Mouse (Mus musculus): Measurements from ENCODE around the gene Prc1.

Gene Prc1

DNA sequence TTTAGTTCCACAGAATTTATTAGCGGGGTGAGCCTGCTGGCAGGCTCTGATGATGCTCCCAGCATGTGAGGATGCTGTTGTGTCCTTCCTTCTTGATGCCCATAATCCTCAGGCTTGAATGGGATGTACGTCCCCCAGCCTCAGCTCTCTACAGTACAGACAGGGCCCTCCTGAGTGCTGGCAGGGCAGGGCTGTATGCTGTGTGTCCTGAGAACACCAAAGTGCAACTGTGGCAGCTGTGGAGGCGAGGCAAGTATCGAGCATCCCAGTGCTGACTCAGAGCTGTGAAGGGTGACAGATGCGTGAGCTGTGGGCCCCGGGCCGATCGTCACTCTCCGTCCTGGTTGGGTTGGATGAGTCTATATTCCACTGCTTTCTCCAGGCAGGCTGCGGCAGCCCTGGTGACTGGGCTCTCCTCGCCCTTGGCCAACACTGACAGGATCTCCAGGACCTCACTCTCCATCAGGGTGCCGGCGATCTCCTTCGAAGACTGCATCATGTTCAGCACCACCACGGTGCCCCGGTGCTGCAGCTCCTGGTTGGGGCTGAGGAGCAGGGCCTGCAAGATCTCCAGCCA lies 31.1 kb downstream of the Prc1 start:
- in situ Hi-C loops (cut with MboI; ENCODE audit: unreplicated experiment in 2 of 2) = no loop called here

DNA sequence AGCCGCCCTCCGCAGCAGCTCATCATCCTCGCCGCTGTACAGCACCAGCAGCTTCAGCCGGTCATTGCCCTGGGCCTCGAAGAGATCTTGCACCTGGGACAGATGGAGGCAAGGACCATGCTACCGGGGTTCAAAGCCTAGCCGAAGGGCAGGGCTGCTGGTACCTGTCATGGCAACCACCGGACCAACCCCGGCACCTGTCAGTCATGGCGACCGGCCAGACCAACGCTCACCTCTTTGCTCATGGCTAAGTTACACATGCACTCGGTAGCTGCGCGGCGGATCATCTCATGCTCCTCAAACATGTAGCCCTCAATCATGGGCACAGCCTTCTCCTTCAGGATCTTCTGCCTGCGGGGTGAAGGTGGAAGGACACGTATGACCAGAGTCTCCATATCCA lies 31.8 kb downstream of the Prc1 start:
- in situ Hi-C loops (cut with MboI; ENCODE audit: unreplicated experiment in 2 of 2) = no loop called here

DNA sequence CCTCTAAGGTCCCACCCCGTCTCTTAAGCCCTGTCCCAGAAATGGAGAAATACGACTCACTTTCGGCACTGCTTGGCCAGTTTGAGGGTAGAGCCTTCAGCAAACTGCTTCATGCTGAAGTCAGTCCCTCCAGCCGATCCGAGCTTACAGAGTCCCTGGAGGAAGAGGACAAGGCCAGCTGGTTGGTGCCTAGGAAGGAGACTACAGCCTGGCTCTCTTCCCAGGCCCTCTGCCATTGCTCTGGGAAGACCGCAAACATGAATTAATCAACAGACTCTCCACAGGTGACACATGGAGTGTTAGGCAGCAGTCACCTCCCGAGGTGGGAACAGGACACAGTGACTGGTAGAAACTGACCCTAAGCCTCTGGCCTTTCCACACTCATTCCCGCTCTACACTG lies 36.0 kb downstream of the Prc1 start:
- in situ Hi-C loops (cut with MboI; ENCODE audit: unreplicated experiment in 2 of 2) = no loop called here

DNA sequence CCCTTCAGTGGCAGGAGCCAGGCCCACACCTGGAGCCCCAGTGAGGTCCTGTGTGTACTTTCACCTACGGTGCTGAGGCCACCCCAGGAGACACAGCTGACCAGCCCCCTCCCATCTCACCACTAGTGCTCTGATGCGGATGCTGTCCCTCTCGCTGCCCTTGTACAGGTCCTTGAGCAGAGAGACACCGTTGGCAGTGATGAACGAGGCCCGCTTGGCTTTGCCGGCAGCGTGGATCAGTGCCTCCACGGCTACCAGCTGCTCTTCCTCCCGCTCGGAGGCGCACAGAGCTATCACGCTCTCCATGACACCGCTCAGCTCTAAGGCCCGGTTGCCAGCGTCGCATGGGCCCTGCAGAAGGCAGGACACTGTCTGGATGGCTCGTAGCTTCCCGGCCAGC lies 37.2 kb downstream of the Prc1 start:
- in situ Hi-C loops (cut with MboI; ENCODE audit: unreplicated experiment in 2 of 2) = no loop called here

DNA sequence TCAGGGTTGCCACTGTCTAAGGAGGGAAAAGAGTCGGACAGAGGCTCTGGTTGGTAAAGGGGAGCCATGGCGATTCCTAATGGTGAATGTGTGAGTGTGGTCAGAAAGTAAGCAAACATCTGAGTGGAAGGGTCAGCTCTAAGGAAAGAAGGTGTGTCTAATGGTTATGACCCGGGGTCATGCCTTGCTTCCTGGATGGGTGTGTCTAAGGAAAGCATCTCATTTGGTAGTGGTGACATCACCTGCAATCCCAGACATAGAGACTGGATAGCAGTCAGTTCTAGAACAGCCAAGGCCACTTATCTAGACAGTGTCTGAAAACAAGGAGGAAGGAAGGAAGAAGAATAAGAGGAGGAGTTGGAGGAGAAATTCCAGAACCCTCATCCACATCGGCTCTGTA lies 40.6 kb downstream of the Prc1 start:
- in situ Hi-C loops (cut with MboI; ENCODE audit: unreplicated experiment in 2 of 2) = no loop called here

DNA sequence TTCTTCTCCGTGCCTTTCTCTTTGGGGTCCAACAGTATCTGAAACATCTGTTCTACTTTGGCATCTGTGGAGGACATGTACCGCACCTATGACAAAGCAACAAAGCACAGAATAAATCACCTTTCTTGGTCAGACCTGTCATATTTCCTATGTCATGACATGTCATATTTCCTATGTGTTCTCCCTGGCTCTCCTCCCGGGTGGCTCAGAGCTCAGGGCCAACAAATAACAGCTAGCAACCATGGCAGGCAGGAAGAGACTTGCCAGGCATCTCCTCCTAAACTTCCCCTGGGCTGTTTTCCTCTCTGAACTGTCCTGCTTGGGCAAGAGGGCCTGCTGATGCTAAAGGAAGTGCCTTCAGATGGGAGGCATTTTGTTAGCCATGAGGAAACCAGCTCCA lies 42.7 kb downstream of the Prc1 start:
- in situ Hi-C loops (cut with MboI; ENCODE audit: unreplicated experiment in 2 of 2) = no loop called here

DNA sequence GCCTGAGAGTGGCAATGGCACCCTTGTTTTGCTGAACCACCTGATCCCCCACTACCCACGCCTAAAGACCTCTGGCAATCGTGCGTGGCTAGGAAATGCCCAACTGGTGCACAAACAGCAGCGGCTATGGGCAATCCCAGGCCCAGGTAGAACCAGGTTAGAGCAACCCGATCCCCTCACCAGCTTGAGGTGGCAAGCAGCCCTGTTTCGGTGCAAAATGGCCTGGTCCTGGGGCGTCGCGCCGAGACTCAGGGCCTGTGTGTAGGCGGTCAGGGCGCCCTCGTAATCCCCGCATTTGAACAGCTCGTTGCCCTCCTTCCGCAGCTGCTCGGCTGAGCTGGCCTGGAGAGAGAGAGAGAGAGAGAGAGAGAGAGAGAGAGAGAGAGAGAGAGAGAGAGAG lies 45.1 kb downstream of the Prc1 start:
- in situ Hi-C loops (cut with MboI; ENCODE audit: unreplicated experiment in 2 of 2) = no loop called here

DNA sequence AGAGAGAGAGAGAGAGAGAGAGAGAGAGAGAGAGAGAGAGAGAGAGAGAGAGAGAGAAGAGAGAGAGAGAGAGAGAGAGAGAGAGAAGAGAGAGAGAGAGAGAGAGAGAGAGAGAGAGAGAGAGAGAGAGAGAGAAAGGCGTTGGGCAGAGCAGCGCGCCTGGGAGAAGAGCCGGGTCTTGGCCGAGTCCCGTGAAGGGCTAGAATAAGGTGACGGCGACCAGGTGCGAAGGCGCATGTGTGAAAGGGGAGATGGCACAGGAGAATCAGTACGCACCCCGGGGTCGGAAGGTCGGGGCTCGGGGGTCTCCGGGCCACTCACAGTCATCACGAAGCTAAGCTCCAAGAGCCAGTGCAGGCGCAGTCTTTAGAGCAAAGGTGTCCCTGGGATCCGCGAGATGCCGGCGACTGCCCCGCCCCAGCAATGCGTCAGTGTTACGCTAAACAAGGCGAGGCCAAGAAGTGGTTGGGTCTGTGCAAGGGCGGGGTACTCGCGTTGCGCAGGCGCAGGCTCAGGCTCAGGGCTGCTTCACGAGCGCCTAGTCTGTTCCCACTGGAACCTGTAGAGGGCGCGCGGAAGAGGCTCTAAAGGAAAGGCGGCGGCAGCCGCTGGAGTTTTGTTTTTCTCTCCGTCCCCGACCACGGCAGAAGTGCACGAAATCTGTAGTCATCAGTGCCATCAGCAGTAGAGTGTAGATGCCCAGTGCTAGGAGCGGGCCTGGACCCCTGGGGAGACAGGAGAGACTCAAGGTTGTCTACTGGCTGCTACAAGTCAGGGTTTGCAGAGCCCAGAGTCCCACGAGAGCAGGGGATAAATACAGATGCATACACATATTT lies 45.8 kb downstream of the Prc1 start:
- in situ Hi-C loops (cut with MboI; ENCODE audit: unreplicated experiment in 2 of 2) = loop anchor here (5.0 kb wide), 1 partner anchor 37 kb away; no protein-coding TSS in a partner anchor

DNA sequence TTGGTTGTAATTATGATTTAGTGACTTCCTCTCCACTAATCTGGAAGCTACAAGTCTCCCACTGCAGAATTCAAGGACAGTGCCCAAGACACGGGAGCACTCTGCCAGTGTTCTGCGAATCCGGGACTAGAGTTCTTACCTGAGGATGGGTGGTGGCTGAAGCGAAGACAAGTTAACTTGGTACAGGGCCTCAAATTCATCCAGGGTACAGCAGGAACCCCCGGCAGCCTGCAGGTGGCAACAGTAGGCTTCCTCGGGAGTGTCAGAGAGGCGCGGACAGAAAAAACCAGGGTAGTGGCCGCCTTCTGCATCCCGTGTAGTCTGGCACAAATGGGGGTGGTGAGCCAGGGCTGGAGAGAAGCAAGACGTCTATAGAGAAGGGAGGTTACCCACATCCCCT lies 46.5 kb downstream of the Prc1 start, which contains the start of gene Unc45a:
Unc45a (minus strand) TSS at position 213 of the 400 bp plus-strand sequence.
- in situ Hi-C loops (cut with MboI; ENCODE audit: unreplicated experiment in 2 of 2) = loop anchor here (5.0 kb wide), 1 partner anchor 37 kb away; no protein-coding TSS in a partner anchor

DNA sequence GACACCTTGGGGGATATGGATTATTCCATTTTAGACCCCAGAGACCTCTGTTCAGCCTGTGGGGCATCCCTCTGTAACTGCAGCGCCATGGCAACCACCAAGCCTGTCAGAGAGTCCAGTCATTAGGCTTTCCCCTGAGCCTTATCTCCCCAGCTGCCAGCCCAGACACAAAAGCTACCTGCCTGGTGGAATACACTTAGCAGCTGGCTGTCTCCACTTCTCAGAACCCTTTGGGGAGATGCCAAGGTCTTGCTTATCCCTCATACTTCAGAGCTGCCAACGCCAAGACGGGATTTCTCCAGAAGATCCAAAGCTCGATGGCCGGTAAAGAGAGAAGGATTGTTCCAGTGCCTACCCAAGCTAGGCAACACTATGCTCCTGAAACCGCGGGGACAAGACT lies 47.5 kb downstream of the Prc1 start:
- in situ Hi-C loops (cut with MboI; ENCODE audit: unreplicated experiment in 2 of 2) = loop anchor here (5.0 kb wide), 1 partner anchor 36 kb away; no protein-coding TSS in a partner anchor

DNA sequence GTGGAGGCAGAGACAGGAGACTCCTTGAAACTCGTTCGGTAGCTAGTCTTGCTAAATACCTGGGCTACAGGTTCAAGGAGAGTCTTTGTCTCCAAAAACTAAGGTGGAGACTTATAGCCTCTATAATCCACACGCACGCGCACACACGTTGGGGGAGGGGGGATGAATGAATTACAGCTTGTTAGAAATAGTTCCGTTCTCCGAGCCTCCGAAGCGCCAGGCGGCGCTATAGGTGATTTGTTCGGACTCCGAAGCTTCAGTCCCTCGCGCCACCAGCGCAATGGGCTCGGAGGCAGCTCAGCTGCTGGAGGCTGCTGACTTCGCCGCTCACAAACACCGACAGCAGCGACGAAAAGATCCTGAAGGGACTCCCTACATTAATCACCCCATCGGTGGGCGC lies 48.6 kb downstream of the Prc1 start, which contains the start of gene Hddc3:
Hddc3 (plus strand) TSS at position 247 of the 400 bp plus-strand sequence.
- in situ Hi-C loops (cut with MboI; ENCODE audit: unreplicated experiment in 2 of 2) = loop anchor here (5.0 kb wide), 1 partner anchor 34 kb away; no protein-coding TSS in a partner anchor

DNA sequence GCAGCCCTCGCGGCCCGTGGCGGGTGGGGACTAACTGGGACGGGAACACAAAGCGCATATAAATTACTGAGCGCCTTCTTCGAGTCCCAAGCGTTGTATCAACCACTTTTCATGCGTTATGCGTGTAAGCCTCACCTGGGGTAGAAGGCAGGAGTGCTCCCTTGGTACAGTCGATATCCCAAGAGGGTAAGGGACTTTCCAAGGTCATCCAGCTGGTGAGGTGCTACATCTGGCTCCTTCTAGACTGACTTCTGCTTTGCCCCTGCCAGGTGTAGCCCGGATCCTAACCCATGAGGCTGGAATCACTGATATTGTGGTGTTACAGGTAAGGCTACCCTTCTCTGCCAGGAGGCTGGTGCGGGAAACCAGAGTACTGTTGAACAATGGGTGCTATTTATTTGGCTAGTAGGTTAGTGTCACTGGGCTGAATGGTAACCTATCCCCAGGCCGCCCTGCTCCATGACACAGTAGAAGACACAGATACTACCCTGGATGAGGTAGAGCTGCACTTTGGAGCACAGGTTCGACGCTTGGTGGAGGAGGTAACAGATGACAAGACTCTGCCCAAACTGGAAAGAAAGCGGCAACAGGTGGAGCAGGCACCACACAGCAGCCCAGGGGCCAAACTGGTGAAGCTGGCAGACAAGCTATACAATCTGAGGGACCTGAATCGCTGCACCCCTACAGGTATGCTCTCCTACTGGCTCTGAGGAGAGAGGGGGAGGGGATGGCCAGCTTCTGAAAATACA lies 49.2 kb downstream of the Prc1 start:
- in situ Hi-C loops (cut with MboI; ENCODE audit: unreplicated experiment in 2 of 2) = loop anchor here (5.0 kb wide), 1 partner anchor 34 kb away; no protein-coding TSS in a partner anchor

DNA sequence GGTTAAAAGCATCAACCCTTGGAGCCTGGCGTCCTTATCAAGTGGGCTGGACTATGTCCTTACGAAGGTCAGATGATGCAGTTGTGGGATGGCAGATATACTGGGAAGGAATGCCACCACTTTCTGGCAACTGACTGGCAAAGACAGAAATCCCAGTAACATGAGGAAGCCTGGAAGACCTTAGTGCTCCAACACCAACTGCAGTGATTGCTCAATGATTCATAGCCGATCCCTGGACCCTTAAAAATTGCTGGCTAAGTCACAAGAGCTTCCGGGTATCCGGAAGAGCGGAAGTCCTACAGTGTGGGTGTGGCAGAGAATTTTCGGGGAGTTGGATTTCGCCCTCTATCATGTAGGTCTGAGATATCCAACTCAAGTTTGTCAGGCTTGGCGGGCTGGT lies 51.9 kb downstream of the Prc1 start:
- in situ Hi-C loops (cut with MboI; ENCODE audit: unreplicated experiment in 2 of 2) = no loop called here

DNA sequence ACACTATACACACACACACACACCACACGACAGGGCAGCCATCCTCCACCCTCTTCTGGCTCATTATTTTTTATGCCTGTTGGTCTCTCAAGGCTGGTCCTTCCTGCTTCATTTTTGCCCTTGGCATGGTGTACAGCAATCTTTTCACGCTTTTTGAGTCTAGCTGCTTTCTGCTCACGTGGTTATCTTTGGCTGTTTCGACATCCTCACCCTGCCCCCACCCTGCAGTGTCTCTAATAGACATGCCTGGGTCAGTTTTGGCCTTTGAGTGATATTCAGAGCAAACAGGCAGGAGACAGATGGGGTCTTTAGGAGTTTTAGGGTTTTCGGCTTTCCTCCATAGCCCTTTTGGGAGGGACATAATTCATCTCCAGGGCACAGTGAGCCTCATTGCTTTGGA lies 52.6 kb downstream of the Prc1 start:
- in situ Hi-C loops (cut with MboI; ENCODE audit: unreplicated experiment in 2 of 2) = no loop called here

DNA sequence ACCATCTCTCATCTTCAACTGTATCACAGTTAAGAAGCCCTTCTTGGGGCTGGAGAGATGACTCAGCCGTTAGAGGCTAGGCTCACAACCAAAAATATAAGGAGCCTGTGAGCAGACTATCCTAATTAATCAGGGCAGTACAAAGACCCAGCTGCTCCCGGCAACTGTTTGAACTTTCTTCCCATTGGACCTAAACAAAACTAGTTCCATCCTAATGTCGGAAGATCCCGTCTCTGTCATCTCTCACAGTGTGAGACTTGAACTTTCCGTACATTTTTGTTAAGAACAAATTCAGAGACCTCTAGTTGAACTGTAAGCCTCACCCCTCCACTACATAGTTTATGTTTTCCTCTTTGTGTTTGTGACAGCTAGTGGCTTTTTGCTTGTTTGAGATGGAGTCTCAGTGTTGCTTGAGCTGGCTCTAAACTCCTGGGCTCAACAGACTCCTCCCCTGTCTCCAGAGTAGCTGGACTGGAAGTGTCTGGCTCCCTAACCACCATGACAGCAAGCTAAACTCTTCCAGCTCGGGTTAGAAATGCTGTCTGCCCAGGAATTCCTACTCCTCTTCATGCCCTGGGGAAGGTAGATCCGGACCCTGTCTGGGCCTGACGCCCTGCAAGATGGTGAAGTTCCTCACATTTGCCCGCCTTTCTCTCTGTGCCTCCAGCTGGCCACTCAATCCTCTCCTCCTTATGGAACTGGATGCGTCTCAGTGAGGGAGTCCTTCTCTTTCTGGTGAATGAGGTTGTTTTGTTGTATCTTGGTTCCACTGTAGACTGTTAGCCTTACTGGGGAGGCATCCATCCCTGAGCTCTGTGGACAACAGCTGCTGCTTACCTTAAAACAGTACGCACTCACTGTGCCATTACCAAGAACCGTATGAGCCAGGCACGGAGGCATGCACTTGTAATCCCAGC lies 53.7 kb downstream of the Prc1 start:
- in situ Hi-C loops (cut with MboI; ENCODE audit: unreplicated experiment in 2 of 2) = no loop called here

DNA sequence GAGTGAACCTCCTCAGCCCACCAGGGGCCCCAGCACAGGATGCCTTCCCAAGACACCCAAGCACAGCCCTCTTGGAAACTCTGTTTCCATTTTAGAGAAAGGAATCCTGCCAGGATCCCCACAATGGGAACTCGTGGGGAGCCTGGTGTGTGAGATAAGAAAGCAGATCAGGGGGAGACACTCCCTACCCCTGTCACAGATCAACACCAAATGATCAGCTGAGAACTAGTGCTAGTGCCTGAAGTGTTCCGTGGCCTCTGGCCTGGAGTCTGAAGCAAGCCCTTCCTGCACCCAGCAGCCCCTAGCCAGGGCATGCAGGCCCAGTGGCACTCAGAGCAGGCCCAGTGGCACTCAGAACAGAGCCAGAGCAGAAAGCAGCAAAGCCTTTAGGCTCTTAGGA lies 56.6 kb downstream of the Prc1 start:
- in situ Hi-C loops (cut with MboI; ENCODE audit: unreplicated experiment in 2 of 2) = no loop called here

DNA sequence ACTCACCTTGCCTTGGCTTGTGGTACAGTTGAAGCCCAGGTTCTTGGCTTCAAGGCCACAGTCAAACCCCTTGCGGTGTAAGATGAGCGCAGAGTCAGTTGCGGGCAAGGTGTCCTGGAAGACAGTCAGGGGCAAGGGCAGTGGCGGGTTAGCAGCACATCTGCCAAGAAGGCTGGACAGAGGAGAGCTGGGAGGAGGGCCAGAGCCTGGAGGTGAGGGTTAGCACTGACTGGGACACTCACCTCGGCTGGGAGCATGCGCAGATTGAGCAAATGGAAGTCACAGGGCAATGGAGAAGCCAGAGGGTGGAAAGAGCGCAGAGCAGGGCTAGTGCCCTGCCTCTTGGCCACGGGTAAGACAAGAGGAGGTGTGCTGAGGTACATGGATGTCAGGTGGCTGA lies 58.7 kb downstream of the Prc1 start:
- in situ Hi-C loops (cut with MboI; ENCODE audit: unreplicated experiment in 2 of 2) = no loop called here

DNA sequence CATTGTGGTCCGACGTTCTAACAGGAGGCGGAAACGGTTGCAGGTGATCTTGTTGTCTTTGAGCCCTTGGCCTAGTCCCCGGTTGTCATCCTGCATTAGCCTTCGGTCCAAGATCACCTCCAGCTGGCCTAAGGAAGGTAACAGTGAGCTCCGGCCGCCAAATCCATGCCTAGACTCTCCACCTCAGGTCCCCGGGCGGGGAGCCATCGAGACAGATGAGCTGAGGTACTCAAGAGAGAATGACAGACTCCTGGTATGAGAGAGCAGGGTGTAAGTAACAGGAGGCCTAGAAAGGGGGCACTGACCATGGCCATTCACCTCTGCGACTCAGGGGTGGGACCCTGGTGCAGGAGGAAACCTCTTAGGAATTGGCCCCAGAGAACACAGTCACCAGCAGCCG lies 62.1 kb downstream of the Prc1 start:
- in situ Hi-C loops (cut with MboI; ENCODE audit: unreplicated experiment in 2 of 2) = no loop called here

DNA sequence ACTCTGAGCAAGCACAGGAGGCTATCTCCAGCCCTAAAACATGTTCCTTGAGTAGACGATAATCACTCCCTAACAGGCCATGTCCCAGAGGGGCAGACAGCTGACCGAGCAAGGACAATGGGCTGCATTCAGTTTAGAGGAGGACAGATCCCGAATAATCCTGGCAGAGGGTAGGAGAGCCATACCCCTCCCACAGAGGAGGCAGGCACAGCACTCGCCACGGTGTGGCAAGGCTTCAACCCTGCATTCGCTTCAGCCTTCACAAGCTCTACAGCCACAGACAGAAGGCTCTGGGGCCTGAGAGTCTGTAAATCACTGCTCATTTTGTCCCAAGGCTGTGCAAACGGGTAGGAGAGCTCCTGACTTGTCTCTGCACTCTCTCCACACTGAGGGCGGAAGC lies 62.9 kb downstream of the Prc1 start:
- in situ Hi-C loops (cut with MboI; ENCODE audit: unreplicated experiment in 2 of 2) = no loop called here

DNA sequence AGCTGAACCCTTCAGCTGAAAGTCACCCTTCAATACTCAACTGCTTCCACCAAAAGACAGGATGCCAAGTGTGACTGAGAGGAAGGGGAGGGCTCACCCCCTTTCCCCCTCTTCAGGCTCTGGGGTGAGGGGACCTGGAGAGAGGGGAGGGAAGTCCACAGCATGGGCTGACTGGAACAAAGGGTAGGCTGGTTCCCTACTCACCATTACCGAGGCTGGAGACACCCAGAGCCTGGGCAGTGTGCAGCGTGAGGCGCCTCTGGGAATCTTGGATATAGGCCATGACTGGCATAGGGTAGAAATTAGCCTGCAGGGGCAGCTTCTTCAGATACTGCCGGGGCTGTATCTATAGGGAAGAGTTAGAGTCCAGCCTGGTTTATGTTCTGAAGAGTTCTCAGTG lies 63.8 kb downstream of the Prc1 start:
- in situ Hi-C loops (cut with MboI; ENCODE audit: unreplicated experiment in 2 of 2) = no loop called here

All from v-Abl transformed pro-B cells (cell line).